ENCODE assay signal across 14 mouse cellular contexts in the genomic region with DNA sequence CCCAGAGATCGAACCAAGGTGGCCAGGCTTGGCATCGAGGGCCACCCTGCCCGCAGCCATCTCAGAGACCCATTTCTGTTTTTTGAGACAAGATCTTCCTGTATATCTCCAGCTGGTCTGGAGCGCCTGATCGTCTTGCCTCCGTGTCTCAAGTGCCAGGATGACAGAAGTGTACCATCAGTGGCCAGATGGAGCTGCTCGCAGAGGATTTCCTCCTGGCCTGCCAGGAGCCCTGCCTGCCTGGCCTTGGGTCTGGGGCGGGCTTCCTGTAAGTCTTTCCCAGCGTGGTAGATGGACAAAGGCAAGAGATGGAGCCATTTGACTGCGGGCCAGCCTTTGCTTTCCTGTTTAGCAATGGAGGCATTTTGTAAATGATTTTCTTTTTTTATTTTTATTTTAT. TPM values are rescaled to one million over a fixed set of nuclear protein-coding genes. Genes with fewer than 3 reads are reported as not detected.
DNase-seq lines count a peak whose midpoint lies in the region; TF ChIP-seq lines count a peak whose summit lies in the region.
"Had no signal": no experiment of that assay in that cellular context is flagged by ENCODE, and none has a peak within 500 bp of the region (broad histone marks: within the 10 kb centered on the region; RNA-seq: fewer than 3 reads in every experiment).

No protein-coding gene starts in this region.

- H3K27ac ChIP-seq in left cerebral cortex, adult 2 months = no peak overlapping the region
- H3K27ac ChIP-seq: embryonic facial prominence, embryonic 10.5 days; heart, embryonic 10.5 days; limb, embryonic 12.5 days; lung, embryonic 15.5 days; midbrain, embryonic 13.5 days; neural tube, embryonic 12.5 days had no signal

- H3K4me3 ChIP-seq in left cerebral cortex, adult 2 months = no peak overlapping the region
- H3K4me3 ChIP-seq: embryonic facial prominence, embryonic 10.5 days; heart, embryonic 10.5 days; limb, embryonic 12.5 days; lung, embryonic 15.5 days; midbrain, embryonic 13.5 days; neural tube, embryonic 12.5 days had no signal

- peak; percentile 27 for DNase-seq in adrenal gland, postnatal 25 days
- no peak for DNase-seq in adrenal gland, adult 8-10 months
- DNase-seq in left cerebral cortex, postnatal 4 days = peak; percentile 75
- no peak for DNase-seq in left cerebral cortex, adult 2 months (ENCODE audit: extremely low spot score in 1 of 2, low spot score in 2 of 2)
- DNase-seq in cerebellum, postnatal 14 days = peak; percentile 88 to 92
- peak; percentile 53 to 76 for DNase-seq in lung, postnatal 4 days
- DNase-seq in urinary bladder, postnatal 25 days (ENCODE audit: low spot score) = no peak
- no peak for DNase-seq in heart, postnatal 36 days

- intact Hi-C loops in left cerebral cortex, postnatal 4 days (cut with DNase I) = no loop called here
- intact Hi-C loops in left cerebral cortex, adult 2 months (cut with DNase I) = loop anchor here (5.0 kb wide), 1 partner anchor 65 kb away; the partner anchor contains the start of gene Foxn2
- intact Hi-C loops in heart, postnatal 36 days (cut with DNase I) = no loop called here

- no peak for TF ChIP-seq CTCF in left cerebral cortex, adult 2 months (IDR thresholded peaks at IDR 0.05)

RNA-seq across cellular contexts. Expression of gene Ppp1r21, which starts 22.5 kb away (rescaled TPM):
- total RNA-seq in adrenal gland, postnatal 25 days (2021) = 46.4 and 46.6 TPM in 2 replicates
- total RNA-seq in adrenal gland, adult 8-10 months (2022) = 10 to 100 TPM; 44.7 to 78.6 (median 59.1) TPM
- total RNA-seq in left cerebral cortex, postnatal 4 days (2021) = 10 to 100 TPM; 71.4 to 71.6 TPM
- total RNA-seq in left cerebral cortex, adult 2 months (2021) = 10 to 100 TPM; 77.3 to 79.5 TPM
- 10 to 100 TPM in 1 of 2 experiments, 1 to 10 TPM in 1; 9.6 to 13.4 TPM for total RNA-seq in heart, postnatal 36 days (2021)

Comparison
In these comparisons a context has a peak if more than half of its experiments do, and no peak if none do; other contexts are left out.
1. DNase-seq: peak in adrenal gland, postnatal 25 days (single experiment), left cerebral cortex, postnatal 4 days (single experiment), cerebellum, postnatal 14 days (2 of 2) and lung, postnatal 4 days (2 of 2); none in adrenal gland, adult 8-10 months (single experiment), left cerebral cortex, adult 2 months (0 of 2), urinary bladder, postnatal 25 days (single experiment) and heart, postnatal 36 days (0 of 2).